Mouse (Mus musculus) myocyte (in vitro differentiated cells): ENCODE data around the gene Lyz2.

Source experiments
- CEBPB ChIP-seq: IDR thresholded peaks from 2 replicates; pipeline ENCODE4 v1.6.1; 2011; ENCODE audit warnings: mild to moderate bottlenecking, moderate library complexity; ENCODE audit not compliant: poor library complexity, insufficient read depth, severe bottlenecking
- E2F4 ChIP-seq: IDR thresholded peaks from one replicate; pipeline ENCODE4 v1.6.1; 2011; ENCODE audit warnings: mild to moderate bottlenecking, control low read depth, moderate library complexity; ENCODE audit not compliant: insufficient read depth
- MAX ChIP-seq: IDR thresholded peaks from one replicate; pipeline ENCODE4 v1.6.1; 2011; ENCODE audit warnings: low read depth, mild to moderate bottlenecking, control low read depth
- MYOD1 ChIP-seq, 3 experiments: IDR thresholded peaks; one replicate each; pipeline ENCODE4 v1.6.1; 2011; ENCODE audit warnings: control low read depth in 2 of 3, low read depth in 2 of 3, mild to moderate bottlenecking in 2 of 3, moderate library complexity in 1 of 3; ENCODE audit not compliant: insufficient read length in 2 of 3, control insufficient read depth in 1 of 3
- MYOG ChIP-seq, 3 experiments: IDR thresholded peaks; one replicate each; pipeline ENCODE4 v1.6.1; 2011; ENCODE audit warnings: control low read depth in 2 of 3, low read depth in 2 of 3, mild to moderate bottlenecking in 2 of 3; ENCODE audit not compliant: insufficient read length in 2 of 3, control insufficient read depth in 1 of 3, insufficient read depth in 1 of 3
- POLR2A ChIP-seq: IDR thresholded peaks from one replicate; pipeline ENCODE4 v1.6.1; 2011; ENCODE audit warnings: low read depth, mild to moderate bottlenecking, control low read depth, moderate library complexity; ENCODE audit not compliant: insufficient read length
- POLR2AphosphoS2 ChIP-seq: IDR thresholded peaks from one replicate; pipeline ENCODE4 v1.6.1; 2011; ENCODE audit warnings: low read depth, control low read depth; ENCODE audit not compliant: insufficient read length
- TCF12 ChIP-seq: IDR thresholded peaks from one replicate; pipeline ENCODE4 v1.6.1; 2011; ENCODE audit warnings: mild to moderate bottlenecking, control low read depth; ENCODE audit not compliant: poor library complexity, insufficient read depth, severe bottlenecking
- USF1 ChIP-seq: IDR thresholded peaks from one replicate; pipeline ENCODE4 v1.6.1; 2011; ENCODE audit warnings: low read depth, mild to moderate bottlenecking, control low read depth, moderate library complexity

GRCm38 (mm10) chr10:117280000-117280399, 2.1 kb downstream of the Lyz2 start:
- TF ChIP-seq MAX (no peak), USF1 (no peak), POLR2AphosphoS2 (no peak), POLR2A (no peak), TCF12 (no peak), MYOG (IDR thresholded peaks at IDR 0.05; ENCODE audit: control insufficient read depth in 1 of 3, insufficient read depth in 1 of 3, insufficient read length in 2 of 3, low read depth in 2 of 3) (no peak), MYOD1 (IDR thresholded peaks at IDR 0.05; ENCODE audit: control insufficient read depth in 1 of 3, insufficient read length in 2 of 3, low read depth in 2 of 3) (no peak), E2F4 (no peak), CEBPB (no peak)
